ENCODE assay signal across 26 mouse cellular contexts in the genomic region with DNA sequence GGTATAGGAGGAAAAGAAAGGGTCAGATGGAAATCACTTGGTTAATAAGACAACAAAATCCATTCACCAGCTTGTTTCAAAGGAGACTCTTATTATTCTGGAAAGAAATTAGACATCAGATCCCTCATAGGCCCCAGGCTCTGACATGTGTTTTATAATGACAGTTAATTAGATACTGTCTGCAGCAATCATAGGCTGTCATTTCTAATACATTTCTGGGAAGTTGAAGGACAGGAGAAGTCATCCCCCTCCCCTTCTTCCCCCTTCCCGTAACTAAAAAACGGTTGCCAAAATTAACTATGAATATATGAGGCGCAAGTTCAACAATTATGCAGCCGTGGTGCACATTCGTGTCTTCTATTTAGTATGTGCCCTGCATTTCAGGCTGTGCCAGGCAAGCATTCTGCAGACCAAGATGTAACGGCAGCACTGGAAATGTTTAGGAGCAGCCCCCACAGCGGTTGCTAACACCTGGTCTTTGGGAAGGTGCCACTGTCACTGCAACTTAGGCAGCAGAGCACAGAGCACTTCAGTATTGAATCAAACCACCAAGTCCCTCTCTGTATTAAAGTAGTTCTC.
DNase-seq lines count a peak whose midpoint lies in the region; ATAC-seq and TF ChIP-seq lines count a peak whose summit lies in the region.
"Had no signal": no experiment of that assay in that cellular context is flagged by ENCODE, and none has a peak within 500 bp of the region (broad histone marks: within the 10 kb centered on the region; RNA-seq: fewer than 3 reads in every experiment).

No protein-coding gene starts in this region.

- no peaks in the 10 kb centered on the region for H3K36me3 ChIP-seq in forebrain, embryonic 12.5 days (replicated peaks)
- no peaks in the 10 kb centered on the region for H3K36me3 ChIP-seq in forebrain, embryonic 11.5 days (ENCODE audit: control insufficient read depth, insufficient read depth, low read length)
- H3K36me3 ChIP-seq in embryonic facial prominence, embryonic 14.5 days (ENCODE audit: control insufficient read depth, insufficient read depth, low read length) = no peaks in the 10 kb centered on the region
- H3K36me3 ChIP-seq: heart, embryonic 13.5 days; hindbrain, embryonic 12.5 days; kidney, embryonic 15.5 days; neural tube, embryonic 13.5 days had no signal

- 50% methylated on average over 7 of the region's 7 CpGs for WGBS in forebrain, embryonic 12.5 days
- 75% methylated on average over 7 of the region's 7 CpGs for WGBS in forebrain, embryonic 11.5 days
- 54% methylated on average over 7 of the region's 7 CpGs for WGBS in embryonic facial prominence, embryonic 14.5 days

- no peak for ATAC-seq in forebrain, embryonic 12.5 days (ENCODE audit: low FRiP score)
- no peak for ATAC-seq in forebrain, embryonic 11.5 days (replicated peaks; ENCODE audit: low FRiP score)
- ATAC-seq in embryonic facial prominence, embryonic 14.5 days (ENCODE audit: low read depth) = no peak

- TF ChIP-seq CTCF in layer of hippocampus, adult 2 months (conservative IDR thresholded peaks at IDR 0.05) = no peak

- no peak for DNase-seq in forebrain, embryonic 11.5 days (ENCODE audit: low spot score)
- no peak for DNase-seq in layer of hippocampus, adult 2 months (ENCODE audit: low spot score in 2 of 2)
- no peak for DNase-seq in layer of hippocampus, adult 9-10 months (ENCODE audit: low spot score)
- DNase-seq in embryonic facial prominence, embryonic 14.5 days (ENCODE audit: low spot score) = peak; percentile 32
- DNase-seq in retina, embryonic 14.5 days (ENCODE audit: low spot score) = peak; percentile 64
- DNase-seq in heart, postnatal 4 days = no peak
- no peak for DNase-seq in cerebellum, postnatal 10 days
- DNase-seq: adrenal gland, adult 8-10 months; cerebellum, adult 11 months; cerebellum, adult 9-10 months; heart, postnatal 10 days; kidney, adult 18-20 months; kidney, postnatal 25 days; liver; lung, embryonic 14.5 days; lung, postnatal 14 days; right cerebral cortex, postnatal 14 days; thymus, postnatal 4 days had no signal

- H3K4me2 ChIP-seq in forebrain, embryonic 12.5 days = no peak overlapping the region
- H3K4me2 ChIP-seq in forebrain, embryonic 11.5 days (ENCODE audit: low read depth, low read length, severe bottlenecking) = no peak overlapping the region
- no peak overlapping the region for H3K4me2 ChIP-seq in embryonic facial prominence, embryonic 14.5 days (ENCODE audit: low read depth, low read length)
- H3K4me2 ChIP-seq: heart, embryonic 13.5 days; hindbrain, embryonic 12.5 days; kidney, embryonic 15.5 days; lung, embryonic 14.5 days; midbrain, embryonic 11.5 days; neural tube, embryonic 13.5 days had no signal

- H3K27ac ChIP-seq in forebrain, embryonic 12.5 days = peak overlapping the region; percentile 65
- no peak overlapping the region for H3K27ac ChIP-seq in forebrain, embryonic 11.5 days (ENCODE audit: low read depth, low read length)
- peak overlapping the region; percentile 33; the same call in 1 of the 2 replicates for H3K27ac ChIP-seq in layer of hippocampus, adult 2 months
- no peak overlapping the region for H3K27ac ChIP-seq in embryonic facial prominence, embryonic 14.5 days (replicated peaks; ENCODE audit: low read depth, low read length)
- H3K27ac ChIP-seq: heart, embryonic 13.5 days; hindbrain, embryonic 12.5 days; kidney, embryonic 15.5 days; liver, embryonic 14.5 days; neural tube, embryonic 13.5 days had no signal

- H3K4me1 ChIP-seq in forebrain, embryonic 12.5 days = peaks cover 29% of the 10 kb centered on the region
- H3K4me1 ChIP-seq in forebrain, embryonic 11.5 days (replicated peaks; ENCODE audit: control insufficient read depth, insufficient read depth, low read length) = peaks cover 5% of the 10 kb centered on the region; the same call in 1 of the 2 replicates
- no peaks in the 10 kb centered on the region for H3K4me1 ChIP-seq in embryonic facial prominence, embryonic 14.5 days (ENCODE audit: control insufficient read depth, insufficient read depth, low read length)
- H3K4me1 ChIP-seq: heart, embryonic 13.5 days; kidney, embryonic 15.5 days had no signal

- no peak overlapping the region for H3K9ac ChIP-seq in forebrain, embryonic 12.5 days
- H3K9ac ChIP-seq in forebrain, embryonic 11.5 days (ENCODE audit: low read length) = no peak overlapping the region
- H3K9ac ChIP-seq in embryonic facial prominence, embryonic 14.5 days (ENCODE audit: low read depth, low read length) = no peak overlapping the region
- H3K9ac ChIP-seq: heart, embryonic 13.5 days; hindbrain, embryonic 12.5 days; kidney, embryonic 15.5 days; liver, embryonic 14.5 days; lung, embryonic 14.5 days; neural tube, embryonic 13.5 days had no signal

- no peak overlapping the region for H3K4me3 ChIP-seq in forebrain, embryonic 12.5 days (replicated peaks)
- no peak overlapping the region for H3K4me3 ChIP-seq in forebrain, embryonic 11.5 days (ENCODE audit: low read depth, low read length)
- H3K4me3 ChIP-seq in layer of hippocampus, adult 2 months = no peak overlapping the region
- H3K4me3 ChIP-seq in embryonic facial prominence, embryonic 14.5 days (ENCODE audit: low read depth, low read length) = no peak overlapping the region
- H3K4me3 ChIP-seq: heart, embryonic 13.5 days; hindbrain, embryonic 12.5 days; kidney, embryonic 15.5 days; neural tube, embryonic 13.5 days had no signal

- H3K9me3 ChIP-seq in forebrain, embryonic 12.5 days = no peaks in the 10 kb centered on the region
- no peaks in the 10 kb centered on the region for H3K9me3 ChIP-seq in forebrain, embryonic 11.5 days (ENCODE audit: control insufficient read depth, low read length)
- H3K9me3 ChIP-seq in embryonic facial prominence, embryonic 14.5 days (ENCODE audit: control insufficient read depth, low read length) = no peaks in the 10 kb centered on the region
- H3K9me3 ChIP-seq: heart, embryonic 13.5 days; hindbrain, embryonic 12.5 days; kidney, embryonic 15.5 days; neural tube, embryonic 13.5 days had no signal

- no peaks in the 10 kb centered on the region for H3K27me3 ChIP-seq in forebrain, embryonic 12.5 days
- H3K27me3 ChIP-seq in forebrain, embryonic 11.5 days (ENCODE audit: control insufficient read depth, insufficient read depth, low read length) = no peaks in the 10 kb centered on the region
- no peaks in the 10 kb centered on the region for H3K27me3 ChIP-seq in embryonic facial prominence, embryonic 14.5 days (replicated peaks; ENCODE audit: control insufficient read depth, insufficient read depth, low read length)
- H3K27me3 ChIP-seq: CH12.LX; heart, embryonic 13.5 days; hindbrain, embryonic 12.5 days; kidney, embryonic 15.5 days; neural tube, embryonic 13.5 days had no signal

Comparison
In these comparisons a context has a peak if more than half of its experiments do, and no peak if none do; other contexts are left out.
1. H3K27ac ChIP-seq: peak in forebrain, embryonic 12.5 days (single experiment) and layer of hippocampus, adult 2 months (single experiment); none in forebrain, embryonic 11.5 days (single experiment) and embryonic facial prominence, embryonic 14.5 days (single experiment).
2. DNase-seq: peak in embryonic facial prominence, embryonic 14.5 days (single experiment) and retina, embryonic 14.5 days (single experiment); none in forebrain, embryonic 11.5 days (single experiment), layer of hippocampus, adult 2 months (0 of 2), layer of hippocampus, adult 9-10 months (single experiment), heart, postnatal 4 days (single experiment) and cerebellum, postnatal 10 days (0 of 2).